Mouse (Mus musculus) limb, embryonic 12.5 days (tissue): Measurements from ENCODE around the gene Golga7b. TPM values are rescaled to one million over a fixed set of nuclear protein-coding genes. Genes with fewer than 3 reads are reported as not detected.

ENCODE experiments used
- ATAC-seq: fragments of 200-750 bp; cut with Nextera tagmentation; 2 replicates; pipeline ENCODE4 v1.8.0; 2017; ENCODE audit warnings: low read depth, moderate TSS enrichment; ENCODE audit not compliant: insufficient number of reproducible peaks, insufficient read depth, low FRiP score, low TSS enrichment
- H3K27ac ChIP-seq: fragments of 300-500 bp; sonication (generic); 2 replicates; pipeline ENCODE4 v1.5.1; 2016; ENCODE audit warnings: mild to moderate bottlenecking, moderate library complexity
- H3K27me3 ChIP-seq: fragments of 300-500 bp; sonication (generic); 2 replicates; pipeline ENCODE4 v1.6.1; 2016; ENCODE audit warnings: mild to moderate bottlenecking, moderate library complexity
- H3K36me3 ChIP-seq: fragments of 300-500 bp; sonication (generic); 2 replicates; pipeline ENCODE4 v1.6.1; 2016; ENCODE audit warnings: mild to moderate bottlenecking, moderate library complexity
- H3K4me1 ChIP-seq: fragments of 300-500 bp; sonication (generic); replicated peaks from 2 replicates; pipeline ENCODE4 v1.6.1; 2016
- H3K4me2 ChIP-seq: fragments of 300-500 bp; sonication (generic); 2 replicates; pipeline ENCODE4 v1.6.1; 2016; ENCODE audit warnings: mild to moderate bottlenecking, moderate library complexity
- H3K4me3 ChIP-seq: fragments of 300-500 bp; sonication (generic); replicated peaks from 2 replicates; pipeline ENCODE4 v1.5.1; 2016; ENCODE audit warnings: mild to moderate bottlenecking
- H3K9ac ChIP-seq: fragments of 300-500 bp; sonication (generic); replicated peaks from 2 replicates; pipeline ENCODE4 v1.6.1; 2016; ENCODE audit warnings: mild to moderate bottlenecking, moderate library complexity
- H3K9me3 ChIP-seq: fragments of 300-500 bp; sonication (generic); 2 replicates; pipeline ENCODE4 v1.6.1; 2016; ENCODE audit warnings: mild to moderate bottlenecking, moderate library complexity
- WGBS: fragments of 180-500 bp; shearing (Covaris S2); methylation state at CpG from one replicate; pipeline ENCODE4 v1.1.7; 2016; 5-methylcytosine and 5-hydroxymethylcytosine counted together
- polyA plus RNA-seq: library from polyadenylated mRNA; unstranded; fragments of >200 nt; fragmentation: Nextera tagmentation; extraction: Ambion mirVana; gene quantifications from 2 replicates; pipeline ENCODE4 v1.2.1, GENCODE M21; 2016

The Golga7b gene
- 0.08 TPM in 1 of 2 replicates, not detected in the other for polyA plus RNA-seq

DNA sequence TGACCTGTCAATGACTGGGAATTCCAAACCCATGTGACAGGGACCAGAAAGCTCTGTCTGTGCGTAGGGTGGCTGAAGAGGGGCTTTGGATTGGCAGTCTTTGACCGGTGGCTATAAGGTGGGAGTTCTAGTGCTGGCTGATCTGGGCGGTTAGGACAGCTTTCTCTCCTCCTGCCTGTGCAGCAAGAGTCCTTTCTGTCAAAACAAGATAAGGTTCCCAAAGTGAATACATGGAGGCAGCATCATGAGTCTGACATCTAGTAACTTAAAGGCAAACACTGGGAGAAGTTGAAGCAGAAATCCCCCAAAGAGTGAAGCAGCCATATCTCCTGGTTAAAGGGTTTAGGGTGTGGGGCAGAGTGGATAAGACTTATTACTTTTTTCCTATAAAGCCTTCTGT is at the start of gene Golga7b:
Gene Golga7b, plus strand, starts transcription at position 56 of the 400 bp plus-strand sequence.
- ATAC-seq: no peak

DNA sequence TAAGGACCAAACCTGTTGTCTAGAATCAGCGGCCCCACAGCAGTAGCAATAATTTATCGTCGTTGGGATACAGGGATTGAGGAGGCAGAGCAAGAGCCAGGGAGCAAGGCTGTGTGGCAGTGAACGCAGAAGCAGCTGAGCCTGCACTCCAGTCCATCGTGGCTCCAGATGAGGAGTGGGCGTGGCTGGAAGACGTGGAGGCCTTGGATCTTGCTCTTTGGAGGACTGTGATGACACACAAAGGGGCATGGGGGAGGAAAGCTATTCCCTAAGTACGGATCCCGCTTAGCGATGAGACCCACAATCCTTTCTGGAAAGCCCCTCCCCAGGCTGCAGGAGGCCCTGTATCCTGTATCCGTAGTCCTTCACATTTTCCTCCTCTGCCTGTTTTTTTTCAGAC is 49.3 kb upstream of the Golga7b start:
- Histone ChIP-seq H3K27ac (no peak overlapping the region), H3K27me3 (peaks cover 67% of the 10 kb centered on the region), H3K9me3 (peaks cover 4% of the 10 kb centered on the region; the same call in 1 of the 2 replicates), H3K4me2 (no peak overlapping the region), H3K4me3 (no peak overlapping the region), H3K4me1 (peaks cover 19% of the 10 kb centered on the region), H3K9ac (no peak overlapping the region), H3K36me3 (no peaks in the 10 kb centered on the region)
- WGBS: 51% methylated on average over 11 of the region's 11 CpGs
- no peak for ATAC-seq

More for the DNA sequence above, at the start of gene Golga7b:
- Histone ChIP-seq H3K4me2 (no peak within 1 kb of the TSS), H3K27ac (no peak within 1 kb of the TSS), H3K36me3 (no peaks in the 10 kb centered on the region), H3K9ac (no peak within 1 kb of the TSS), H3K4me1 (no peaks in the 10 kb centered on the region), H3K27me3 (peaks cover 3% of the 10 kb centered on the region; the same call in 1 of the 2 replicates), H3K9me3 (no peaks in the 10 kb centered on the region), H3K4me3 (no peak within 1 kb of the TSS)
- WGBS: 76% methylated on average over 3 of the region's 3 CpGs

DNA sequence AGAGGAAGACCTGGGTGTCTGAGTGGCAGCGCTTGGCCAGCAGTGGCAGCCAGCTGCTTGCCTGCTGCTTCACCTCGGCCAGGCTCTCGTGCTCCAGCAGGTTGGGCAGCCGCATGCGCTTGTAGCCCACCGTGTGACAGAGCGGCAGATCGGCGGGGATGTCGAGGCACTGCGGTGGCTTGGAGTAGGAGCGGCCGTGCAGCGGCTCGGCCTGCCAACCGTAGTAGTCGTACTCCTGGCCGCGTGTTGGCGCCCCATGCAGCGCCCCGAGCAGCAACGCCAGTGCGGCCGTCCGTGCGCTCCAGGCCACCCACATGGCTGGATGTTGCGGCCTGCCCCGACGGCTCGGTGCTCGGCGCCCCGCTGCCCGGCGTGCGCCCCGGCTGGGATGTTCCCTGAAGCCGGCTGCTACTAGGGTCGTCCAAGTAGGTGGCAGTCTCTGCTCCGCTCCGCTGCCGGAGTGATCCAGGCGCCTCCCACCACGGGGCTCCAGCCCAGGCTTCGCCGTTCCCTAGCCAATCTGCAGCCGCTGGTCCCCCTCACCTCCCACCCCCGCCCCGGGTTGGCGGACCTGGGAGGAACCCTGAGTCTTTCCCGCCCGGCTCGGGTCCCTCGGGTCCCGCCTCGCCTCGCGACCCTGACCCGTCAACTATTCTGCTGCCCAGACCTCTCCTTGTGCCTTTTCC is 45.5 kb upstream of the Golga7b start, which contains the start of gene Sfrp5:
Gene Sfrp5, minus strand, starts transcription at position 557 of the 686 bp plus-strand sequence.
- peaks cover 6% of the 10 kb centered on the region; the same call in 1 of the 2 replicates for H3K9me3 ChIP-seq
- H3K4me3 ChIP-seq: peak within 1 kb of the TSS; percentile 34
- no peak for ATAC-seq
- WGBS: under 1% methylated on average over 56 of the region's 60 CpGs
- H3K27me3 ChIP-seq: peaks cover 80% of the 10 kb centered on the region
- no peaks in the 10 kb centered on the region for H3K36me3 ChIP-seq
- H3K4me1 ChIP-seq: peaks cover 19% of the 10 kb centered on the region
- peak within 1 kb of the TSS; percentile 4; the same call in 1 of the 2 replicates for H3K9ac ChIP-seq
- H3K27ac ChIP-seq: no peak within 1 kb of the TSS
- peak within 1 kb of the TSS; percentile 51 for H3K4me2 ChIP-seq

DNA sequence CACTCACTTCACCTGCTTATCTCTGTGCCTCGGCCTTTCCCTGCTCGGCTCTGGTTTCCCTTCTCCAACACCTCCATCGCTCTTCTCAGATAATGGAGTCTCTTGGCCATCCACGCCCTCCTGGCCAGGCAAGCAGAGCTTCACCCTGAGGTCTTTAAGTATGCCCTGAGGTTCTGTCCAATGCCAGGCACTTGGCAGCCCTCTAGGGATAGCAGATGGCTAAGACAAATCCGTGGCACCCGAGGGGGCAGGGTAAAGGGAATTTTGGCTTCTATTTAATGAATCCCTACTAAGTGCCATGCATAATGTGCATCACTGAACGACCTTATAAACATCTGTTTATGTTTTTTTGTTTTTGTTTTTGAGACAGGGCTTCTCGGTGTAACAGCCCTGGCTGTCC is 44.9 kb upstream of the Golga7b start:
- Histone ChIP-seq H3K27me3 (peaks cover 79% of the 10 kb centered on the region), H3K36me3 (no peaks in the 10 kb centered on the region), H3K9ac (no peak overlapping the region), H3K27ac (no peak overlapping the region), H3K4me2 (peak overlapping the region; percentile 51), H3K4me3 (peak overlapping the region; percentile 34; the same call in 1 of the 2 replicates), H3K4me1 (peaks cover 19% of the 10 kb centered on the region), H3K9me3 (peaks cover 6% of the 10 kb centered on the region; the same call in 1 of the 2 replicates)
- ATAC-seq: no peak
- 44% methylated on average over 8 of the region's 8 CpGs for WGBS

DNA sequence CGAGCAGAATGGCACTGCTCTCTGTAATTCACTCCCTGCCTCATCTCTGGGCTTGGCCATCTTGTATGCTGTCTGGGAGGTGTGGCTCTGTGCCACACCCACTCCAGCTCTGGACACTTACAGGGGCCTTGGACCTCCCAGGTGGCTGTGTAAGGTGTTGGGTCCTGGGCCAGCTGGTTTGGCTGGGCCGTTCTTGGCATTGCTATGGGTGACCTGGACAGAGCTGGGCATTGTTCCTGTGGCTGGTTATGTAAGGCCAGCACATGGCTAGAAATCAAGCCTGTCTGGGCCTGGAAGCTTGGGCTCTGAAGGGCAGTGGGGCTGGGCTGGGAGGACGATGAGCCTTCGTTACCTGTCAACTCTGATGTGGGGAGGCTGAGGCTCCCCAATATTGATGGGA is 43.1 kb upstream of the Golga7b start:
- Histone ChIP-seq H3K9me3 (peaks cover 6% of the 10 kb centered on the region; the same call in 1 of the 2 replicates), H3K36me3 (no peaks in the 10 kb centered on the region), H3K4me2 (no peak overlapping the region), H3K27me3 (peaks cover 73% of the 10 kb centered on the region), H3K4me3 (no peak overlapping the region), H3K4me1 (peaks cover 19% of the 10 kb centered on the region), H3K9ac (no peak overlapping the region), H3K27ac (no peak overlapping the region)
- no peak for ATAC-seq
- WGBS: 69% methylated on average over 4 of the region's 4 CpGs

DNA sequence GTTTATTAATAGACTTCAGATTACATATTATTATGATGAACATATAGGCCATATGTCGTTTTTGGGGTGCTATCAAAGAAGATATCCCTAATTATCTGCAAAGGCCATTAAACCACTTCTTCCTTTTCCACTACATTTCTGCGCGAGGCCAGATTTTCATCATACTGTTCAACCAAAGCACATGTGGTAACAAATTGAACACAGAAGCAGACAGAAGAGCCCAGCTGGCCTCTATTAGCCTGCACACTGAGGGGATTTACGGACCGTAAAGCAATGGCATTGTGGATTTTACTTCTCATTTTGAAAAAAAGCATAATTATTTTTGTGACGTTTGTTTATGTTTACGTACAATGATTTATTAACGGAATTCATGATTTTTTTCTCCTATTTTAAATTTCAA is 42.2 kb upstream of the Golga7b start:
- ATAC-seq: no peak
- H3K4me1 ChIP-seq: peaks cover 19% of the 10 kb centered on the region
- H3K4me3 ChIP-seq: no peak overlapping the region
- H3K4me2 ChIP-seq: no peak overlapping the region
- H3K27me3 ChIP-seq: peaks cover 70% of the 10 kb centered on the region
- no peak overlapping the region for H3K9ac ChIP-seq
- no peak overlapping the region for H3K27ac ChIP-seq
- no peaks in the 10 kb centered on the region for H3K36me3 ChIP-seq
- peaks cover 6% of the 10 kb centered on the region; the same call in 1 of the 2 replicates for H3K9me3 ChIP-seq
- WGBS: 22% methylated on average over 8 of the region's 8 CpGs

DNA sequence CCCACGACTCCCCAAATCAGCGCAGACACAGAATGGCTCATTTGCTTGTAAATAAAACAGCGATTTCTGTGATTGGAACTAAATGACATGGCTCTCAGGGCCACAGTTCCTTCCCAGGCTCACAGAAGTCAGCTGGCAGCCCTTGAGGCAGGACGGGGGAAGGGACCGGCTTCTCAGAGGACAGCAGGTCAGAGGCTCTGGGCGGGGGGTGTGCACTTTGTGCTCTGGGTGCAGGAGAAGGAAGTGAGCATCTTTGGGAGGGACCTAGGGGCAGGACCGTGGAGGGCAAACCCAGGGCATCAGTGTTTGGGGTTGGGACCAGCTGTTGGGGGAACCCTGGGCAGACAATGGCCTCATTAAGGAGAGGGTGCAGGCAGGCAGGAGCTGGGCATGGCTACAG is 37.9 kb upstream of the Golga7b start:
- no peak overlapping the region for H3K4me2 ChIP-seq
- H3K4me3 ChIP-seq: no peak overlapping the region
- no peak overlapping the region for H3K27ac ChIP-seq
- H3K9ac ChIP-seq: no peak overlapping the region
- H3K9me3 ChIP-seq: no peaks in the 10 kb centered on the region
- peaks cover 35% of the 10 kb centered on the region for H3K27me3 ChIP-seq
- no peaks in the 10 kb centered on the region for H3K36me3 ChIP-seq
- no peak for ATAC-seq
- H3K4me1 ChIP-seq: peaks cover 3% of the 10 kb centered on the region; the same call in 1 of the 2 replicates
- WGBS: 57% methylated on average over 7 of the region's 7 CpGs

DNA sequence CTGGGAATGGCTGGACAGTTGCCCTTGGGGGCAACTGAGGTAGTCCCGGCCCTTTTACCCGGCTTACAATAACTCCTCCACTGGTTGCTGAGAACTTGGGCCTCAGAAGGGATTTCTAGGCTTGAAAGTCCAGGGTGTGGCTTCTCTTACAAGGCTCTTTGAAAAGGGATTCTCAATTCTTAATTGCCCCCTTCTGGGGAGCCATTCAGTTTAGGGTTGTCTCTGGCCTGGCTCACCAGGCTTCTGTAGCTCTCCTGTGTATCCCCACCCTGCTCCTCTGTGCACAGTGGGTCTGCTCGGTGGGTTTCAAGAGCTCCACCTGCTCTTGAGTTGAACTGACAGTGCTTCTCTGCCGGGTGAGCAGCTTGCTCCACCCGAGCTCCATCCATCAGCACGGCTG is 37.4 kb upstream of the Golga7b start:
- no peak overlapping the region for H3K27ac ChIP-seq
- ATAC-seq: no peak
- no peaks in the 10 kb centered on the region for H3K4me1 ChIP-seq
- whole genome bisulfite sequencing: 63% methylated on average over 6 of the region's 6 CpGs
- no peaks in the 10 kb centered on the region for H3K9me3 ChIP-seq
- no peak overlapping the region for H3K4me2 ChIP-seq
- H3K27me3 ChIP-seq: peaks cover 33% of the 10 kb centered on the region
- no peaks in the 10 kb centered on the region for H3K36me3 ChIP-seq
- H3K9ac ChIP-seq: no peak overlapping the region
- H3K4me3 ChIP-seq: no peak overlapping the region

DNA sequence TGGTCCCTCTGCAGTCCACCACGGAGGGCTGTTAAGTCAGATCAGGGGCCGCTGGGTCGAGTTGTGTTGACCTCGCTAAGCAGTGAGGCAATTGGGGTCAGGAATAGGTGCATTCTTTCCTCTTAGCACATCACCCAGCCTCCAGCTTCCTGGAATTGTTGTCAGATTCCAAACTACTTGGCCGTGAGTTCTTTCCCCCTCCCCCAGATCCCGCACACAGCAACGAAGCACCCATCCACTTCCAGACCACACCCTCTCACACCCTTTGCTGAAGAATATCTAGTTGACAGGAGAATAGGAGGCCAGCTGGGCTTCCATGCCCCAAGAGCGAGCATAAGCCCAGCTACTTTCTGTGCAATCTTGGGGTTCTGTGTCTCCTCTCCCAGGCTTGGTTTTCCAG is 35.4 kb upstream of the Golga7b start:
- no peaks in the 10 kb centered on the region for H3K9me3 ChIP-seq
- WGBS: 44% methylated on average over 8 of the region's 8 CpGs
- H3K9ac ChIP-seq: no peak overlapping the region
- H3K4me3 ChIP-seq: no peak overlapping the region
- H3K4me2 ChIP-seq: no peak overlapping the region
- no peak overlapping the region for H3K27ac ChIP-seq
- ATAC-seq: no peak
- H3K27me3 ChIP-seq: peaks cover 35% of the 10 kb centered on the region
- no peaks in the 10 kb centered on the region for H3K4me1 ChIP-seq
- no peaks in the 10 kb centered on the region for H3K36me3 ChIP-seq

DNA sequence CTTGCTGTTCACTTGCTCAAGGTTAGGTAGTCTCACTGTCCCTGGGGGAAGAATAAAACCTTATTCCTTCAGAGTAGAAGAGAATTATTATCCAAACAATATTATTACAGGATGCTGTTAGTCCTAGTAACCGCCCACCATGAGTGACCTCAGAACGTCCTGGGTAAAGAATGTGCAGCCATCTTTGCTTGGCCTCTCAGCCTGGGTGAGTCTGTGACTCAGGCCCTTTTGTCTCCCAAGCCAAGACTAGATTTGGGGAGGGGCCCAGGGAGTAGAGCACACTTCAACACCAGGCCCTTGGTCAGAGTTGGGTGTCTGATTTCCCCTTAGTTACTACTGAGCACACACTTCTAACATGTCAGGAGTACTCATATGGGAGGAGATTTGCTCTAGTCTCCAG is 32.8 kb upstream of the Golga7b start:
- H3K9me3 ChIP-seq: no peaks in the 10 kb centered on the region; the same call in 1 of the 2 replicates
- H3K4me2 ChIP-seq: no peak overlapping the region
- WGBS: 76% methylated on average over 2 of the region's 2 CpGs
- H3K27ac ChIP-seq: no peak overlapping the region
- H3K4me3 ChIP-seq: no peak overlapping the region
- ATAC-seq: no peak
- no peaks in the 10 kb centered on the region for H3K4me1 ChIP-seq
- peaks cover 17% of the 10 kb centered on the region; the same call in 1 of the 2 replicates for H3K27me3 ChIP-seq
- no peaks in the 10 kb centered on the region for H3K36me3 ChIP-seq
- H3K9ac ChIP-seq: no peak overlapping the region

DNA sequence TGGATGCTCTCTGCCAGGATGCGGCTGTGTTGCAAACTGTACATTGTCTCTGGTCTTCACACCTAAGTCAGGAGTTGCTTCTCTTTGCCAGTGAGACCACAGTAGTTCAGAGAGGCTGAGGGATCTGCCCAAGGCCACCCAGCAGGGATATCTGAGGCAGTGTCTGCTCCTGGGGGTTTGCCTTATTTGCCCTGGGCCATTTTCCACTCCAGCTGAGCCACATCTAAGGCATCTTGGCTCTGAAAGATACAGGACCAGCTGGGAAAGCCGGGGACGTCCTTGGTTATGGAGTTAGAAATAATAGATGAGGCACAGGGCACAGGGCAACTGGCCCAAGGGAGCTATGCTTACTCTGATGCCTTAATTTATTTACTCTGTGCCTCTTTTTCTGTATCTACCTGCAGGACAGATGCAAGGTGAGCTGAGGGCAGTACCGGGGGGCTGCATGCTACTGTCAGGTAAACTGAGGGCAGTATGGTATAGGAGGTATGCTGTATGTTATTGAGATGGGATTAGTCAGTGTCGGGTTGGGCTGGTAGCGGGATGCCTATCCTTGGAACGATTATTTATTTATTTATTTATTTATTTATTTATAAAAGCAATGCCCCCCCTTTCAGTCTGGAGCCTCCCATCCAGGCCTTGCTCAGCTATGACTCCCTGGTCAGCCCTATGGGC is 30.5 kb upstream of the Golga7b start:
- H3K4me2 ChIP-seq: no peak overlapping the region
- ATAC-seq: no peak
- H3K36me3 ChIP-seq: no peaks in the 10 kb centered on the region
- no peaks in the 10 kb centered on the region for H3K4me1 ChIP-seq
- 71% methylated on average over 7 of the region's 7 CpGs for WGBS
- no peak overlapping the region for H3K9ac ChIP-seq
- H3K27ac ChIP-seq: no peak overlapping the region
- H3K4me3 ChIP-seq: no peak overlapping the region
- peaks cover 8% of the 10 kb centered on the region; the same call in 1 of the 2 replicates for H3K27me3 ChIP-seq
- H3K9me3 ChIP-seq: no peaks in the 10 kb centered on the region; the same call in 1 of the 2 replicates
